ENCODE assay signal across 8 mouse cellular contexts in genomic region chr1:40544650-40545049, GRCm38 (mm10). TPM values are rescaled to one million over a fixed set of nuclear protein-coding genes. Genes with fewer than 3 reads are reported as not detected.
DNase-seq lines count a peak whose midpoint lies in the region; ATAC-seq and TF ChIP-seq lines count a peak whose summit lies in the region.

No protein-coding gene starts in this region.

- TF ChIP-seq EP300 in MEL (IDR thresholded peaks at IDR 0.05; ENCODE audit: low read depth in 1 of 2, low read length in 2 of 2): no peak

- TF ChIP-seq CTCF in MEL (IDR thresholded peaks at IDR 0.05 in 2 of 3, conservative IDR thresholded peaks at IDR 0.05 in 1 of 3; ENCODE audit: control insufficient read depth in 1 of 3, insufficient read depth in 1 of 3, low read depth in 2 of 3, low read length in 3 of 3, poor library complexity in 1 of 3, severe bottlenecking in 1 of 3): peak; percentile 53 to 91 (median 75)
- TF ChIP-seq CTCF in gastrocnemius, adult 2 months (IDR thresholded peaks at IDR 0.05): peak; percentile 76

- no peak overlapping the region for H3K27ac ChIP-seq in MEL (ENCODE audit: control insufficient read depth, low read depth, low read length)
- no peak overlapping the region for H3K27ac ChIP-seq in gastrocnemius, adult 2 months
- no peak overlapping the region for H3K27ac ChIP-seq in midbrain, embryonic 15.5 days

- peak; percentile 17 for DNase-seq in kidney, adult 18-20 months
- DNase-seq in kidney, adult 11 months: no peak
- DNase-seq in MEL (ENCODE audit: low read depth, low spot score): peak; percentile 74
- peak; percentile 43 for DNase-seq in cerebellum, adult 9-10 months
- peak; percentile 41 for DNase-seq in gastrocnemius, adult 2 months
- peak; percentile 31 to 82 for DNase-seq in layer of hippocampus, postnatal 14 days (ENCODE audit: low spot score in 2 of 2)
- peak; percentile 71 for DNase-seq in thymus, postnatal 0 days (ENCODE audit: low spot score)

- WGBS in midbrain, embryonic 15.5 days: 0% methylated on average over 2 of the region's 2 CpGs

- H3K4me1 ChIP-seq in MEL (ENCODE audit: control insufficient read depth in 1 of 2, insufficient read depth in 2 of 2, low read length in 2 of 2): no peaks in the 10 kb centered on the region
- H3K4me1 ChIP-seq in midbrain, embryonic 15.5 days: 0 out of 2 replicates have a peak, but pooled peaks cover 3% of the 10 kb centered on the region

- ATAC-seq in midbrain, embryonic 15.5 days (replicated peaks): 0 out of 2 replicates have a peak, but pooled peaks have one; percentile 45

- no peak overlapping the region for H3K9ac ChIP-seq in MEL (ENCODE audit: control insufficient read depth, low read depth, low read length, poor library complexity, severe bottlenecking)
- no peak overlapping the region for H3K9ac ChIP-seq in midbrain, embryonic 15.5 days

- no peak overlapping the region for H3K4me2 ChIP-seq in midbrain, embryonic 15.5 days

- H3K27me3 ChIP-seq in MEL (ENCODE audit: control insufficient read depth in 1 of 2, insufficient read depth in 2 of 2, low read length in 2 of 2): peaks cover 0 to 2% of the 10 kb centered on the region in 2 experiments; a peak in 2 of 4 replicates
- no peaks in the 10 kb centered on the region for H3K27me3 ChIP-seq in midbrain, embryonic 15.5 days (replicated peaks)

- no peak overlapping the region for H3K4me3 ChIP-seq in MEL (ENCODE audit: control insufficient read depth in 1 of 2, insufficient read depth in 1 of 2, low read depth in 2 of 2, low read length in 2 of 2)
- no peak overlapping the region for H3K4me3 ChIP-seq in gastrocnemius, adult 2 months
- no peak overlapping the region for H3K4me3 ChIP-seq in midbrain, embryonic 15.5 days

- no peaks in the 10 kb centered on the region for H3K36me3 ChIP-seq in MEL (ENCODE audit: control insufficient read depth in 1 of 2, insufficient read depth in 2 of 2, low read length in 2 of 2)
- H3K36me3 ChIP-seq in midbrain, embryonic 15.5 days (replicated peaks): no peaks in the 10 kb centered on the region

- H3K79me2 ChIP-seq in MEL (ENCODE audit: control insufficient read depth, insufficient read depth, low read length, poor library complexity): no peaks in the 10 kb centered on the region

- no peak for TF ChIP-seq POLR2A in MEL (IDR thresholded peaks at IDR 0.05; ENCODE audit: control insufficient read depth in 1 of 2, insufficient read depth in 1 of 2, low read depth in 1 of 2, low read length in 2 of 2, poor library complexity in 1 of 2)

- H3K9me3 ChIP-seq in MEL (replicated peaks; ENCODE audit: insufficient read depth, low read length): no peaks in the 10 kb centered on the region
- H3K9me3 ChIP-seq in midbrain, embryonic 15.5 days: no peaks in the 10 kb centered on the region

- peak; percentile 95 for TF ChIP-seq RAD21 in MEL (IDR thresholded peaks at IDR 0.05; ENCODE audit: low read depth, low read length)

- intact Hi-C loops in gastrocnemius, adult 2 months (cut with DNase I): loop anchor here (5.0 kb wide), 1 partner anchor 162 kb away; no protein-coding TSS in a partner anchor

TF ChIP-seq in MEL, 35 proteins besides CTCF, POLR2A, EP300 and RAD21:
- peak; percentile 94 for TF ChIP-seq SMC3 (IDR thresholded peaks at IDR 0.05; ENCODE audit: low read depth, low read length)
- TF ChIP-seq ZC3H11A (IDR thresholded peaks at IDR 0.05; ENCODE audit: low read depth, low read length): peak; percentile 94
- TF ChIP-seq CHD2 (IDR thresholded peaks at IDR 0.05; ENCODE audit: low read length): no peak

RNA-seq across cellular contexts. Expression of gene Il18rap, which starts 29.5 kb away (rescaled TPM):
- not detected in 2 replicates for total RNA-seq in MEL (2012; rRNA removed)
- polyA plus RNA-seq in MEL (2012; ENCODE audit: insufficient read depth in 1 of 2, insufficient read length in 2 of 2, low read depth in 1 of 2, low replicate concordance in 2 of 2, missing spikeins in 1 of 2): not detected
- total RNA-seq in gastrocnemius, adult 2 months (2021): not detected
- under 1 TPM; 0.07 to 0.09 TPM for total RNA-seq in layer of hippocampus, postnatal 14 days (2021)
- 0.09 and 0.15 TPM in 2 replicates for polyA plus RNA-seq in midbrain, embryonic 15.5 days (2015; fragmentation: Nextera tagmentation; extraction: Ambion mirVana)
- 1.3 and 1.5 TPM in 2 replicates for polyA plus RNA-seq in thymus, postnatal 0 days (2015; fragmentation: Nextera tagmentation; extraction: Ambion mirVana)

RNA-seq across cellular contexts. Expression of gene Slc9a4, which starts 35.2 kb away (rescaled TPM):
- not detected in 2 replicates for total RNA-seq in MEL (2012; rRNA removed)
- not detected for polyA plus RNA-seq in MEL (2012; ENCODE audit: insufficient read depth in 1 of 2, insufficient read length in 2 of 2, low read depth in 1 of 2, low replicate concordance in 2 of 2, missing spikeins in 1 of 2)
- under 1 TPM; 0.64 to 0.97 TPM for total RNA-seq in gastrocnemius, adult 2 months (2021)
- 10 to 100 TPM; 15.8 to 18.1 TPM for total RNA-seq in layer of hippocampus, postnatal 14 days (2021)
- polyA plus RNA-seq in midbrain, embryonic 15.5 days (2015; fragmentation: Nextera tagmentation; extraction: Ambion mirVana): not detected in 2 replicates
- 0.17 and 0.25 TPM in 2 replicates for polyA plus RNA-seq in thymus, postnatal 0 days (2015; fragmentation: Nextera tagmentation; extraction: Ambion mirVana)

Comparison
In these comparisons a context has a peak if more than half of its experiments do, and no peak if none do; other contexts are left out.
1. RNA of gene Slc9a4, which starts 35.2 kb away (total RNA-seq): 15.8 to 18.1 TPM in layer of hippocampus, postnatal 14 days; 0.64 to 0.97 TPM in gastrocnemius, adult 2 months and not detected in MEL; every median in the first group is over 4 times any median in the second.